Mouse (Mus musculus) lung, postnatal 0 days (tissue): Measurements from ENCODE around the gene Prickle2. TPM values are rescaled to one million over a fixed set of nuclear protein-coding genes. Genes with fewer than 3 reads are reported as not detected.

Experiments used
- ATAC-seq: fragments of 200-750 bp; cut with Nextera tagmentation; 2 replicates; pipeline ENCODE4 v1.8.0; 2017; ENCODE audit warnings: moderate library complexity
- DNase-seq: peaks from one replicate; pipeline ENCODE4 v3.0.0-alpha.2; 2016; ENCODE audit warnings: low spot score
- H3K27ac ChIP-seq: fragments of 300-500 bp; sonication (generic); 2 replicates; pipeline ENCODE4 v1.5.1; 2014; ENCODE audit warnings: antibody characterized with exemption, mild to moderate bottlenecking, low read length, mixed read lengths
- H3K27me3 ChIP-seq: fragments of 300-500 bp; sonication (generic); replicated peaks from 2 replicates; pipeline ENCODE4 v1.6.1; 2014; ENCODE audit warnings: low read length, mixed read lengths; ENCODE audit not compliant: insufficient read depth
- H3K36me3 ChIP-seq: fragments of 300-500 bp; sonication (generic); 2 replicates; pipeline ENCODE4 v1.6.1; 2014; ENCODE audit warnings: low read length, mixed read lengths; ENCODE audit not compliant: insufficient read depth
- H3K4me1 ChIP-seq: fragments of 300-500 bp; sonication (generic); 2 replicates; pipeline ENCODE4 v1.6.1; 2014; ENCODE audit warnings: antibody characterized with exemption, low read depth, low read length, mixed read lengths; ENCODE audit not compliant: insufficient read depth
- H3K4me2 ChIP-seq: fragments of 300-500 bp; sonication (generic); replicated peaks from 2 replicates; pipeline ENCODE4 v1.6.1; 2014; ENCODE audit warnings: low read depth, mild to moderate bottlenecking, low read length, moderate library complexity, mixed read lengths
- H3K4me3 ChIP-seq: fragments of 300-500 bp; sonication (generic); 2 replicates; pipeline ENCODE4 v1.5.1; 2014; ENCODE audit warnings: low read depth, low read length
- H3K9ac ChIP-seq: fragments of 300-500 bp; sonication (generic); replicated peaks from 2 replicates; pipeline ENCODE4 v1.6.1; 2014; ENCODE audit warnings: low read depth, mild to moderate bottlenecking
- H3K9me3 ChIP-seq: fragments of 300-500 bp; sonication (generic); 2 replicates; pipeline ENCODE4 v1.6.1; 2016; ENCODE audit warnings: low read length, mixed read lengths
- CTCF ChIP-seq: IDR thresholded peaks from 2 replicates; pipeline ENCODE4 v1.5.1; 2016; ENCODE audit warnings: antibody characterized with exemption, mild to moderate bottlenecking
- EP300 ChIP-seq: IDR thresholded peaks from 2 replicates; pipeline ENCODE4 v1.6.1; 2016; ENCODE audit warnings: antibody characterized with exemption, mild to moderate bottlenecking, control low read depth
- WGBS: fragments of 180-500 bp; shearing (Covaris S2); extraction: QIAGEN DNeasy Blood & Tissue Kit; methylation state at CpG from one replicate; pipeline ENCODE4 v1.1.7; 2014; 5-methylcytosine and 5-hydroxymethylcytosine counted together
- polyA plus RNA-seq: library from polyadenylated mRNA; unstranded; fragments of >200 nt; fragmentation: Nextera tagmentation; extraction: Ambion mirVana; gene quantifications from 2 replicates; pipeline ENCODE4 v1.2.1, GENCODE M21; 2015

Gene Prickle2
- polyA plus RNA-seq = 7.0 and 8.0 TPM in 2 replicates

DNA sequence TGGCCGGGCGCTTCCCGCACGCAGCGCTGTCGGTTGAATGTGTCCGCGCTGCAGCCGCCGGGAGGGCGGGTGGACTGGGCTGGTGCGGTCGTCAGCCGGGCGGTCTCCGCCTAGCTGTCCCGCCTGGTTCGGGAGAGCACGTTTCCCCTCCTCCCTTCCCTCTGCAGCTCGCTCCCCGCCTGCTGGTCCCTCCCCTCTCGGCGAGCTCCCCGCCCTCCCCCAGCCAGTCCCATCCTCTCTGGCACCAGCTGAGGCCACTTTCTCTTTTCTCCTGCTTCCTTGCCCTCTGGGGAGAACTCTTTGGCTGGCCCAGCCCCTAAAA, at the start of gene Prickle2:
Gene Prickle2 (minus strand): TSS at position 11 of the 322 bp plus-strand sequence.
- Histone ChIP-seq H3K9ac (peak within 1 kb of the TSS; percentile 50), H3K4me2 (peak within 1 kb of the TSS; percentile 100), H3K9me3 (no peaks in the 10 kb centered on the region), H3K4me3 (peak within 1 kb of the TSS; percentile 73), H3K4me1 (0 out of 2 replicates have a peak, but pooled peaks cover 4% of the 10 kb centered on the region), H3K27ac (no peak within 1 kb of the TSS; the same call in 1 of the 2 replicates), H3K36me3 (no peaks in the 10 kb centered on the region), H3K27me3 (no peaks in the 10 kb centered on the region)
- DNase-seq (peak; percentile 96), ATAC-seq (peak; percentile 99)
- TF ChIP-seq CTCF (peak; percentile 33; the same call in 1 of the 2 replicates), EP300 (no peak)
- WGBS = 2% methylated on average over 11 of the region's 24 CpGs

GRCm38 (mm10) chr6:92752737-92753136, 46.8 kb upstream of the Prickle2 start:
- 64% methylated on average over 2 of the region's 2 CpGs for WGBS
- H3K4me2 ChIP-seq = no peak overlapping the region
- no peak overlapping the region for H3K4me3 ChIP-seq
- TF ChIP-seq EP300 (no peak), CTCF (no peak)
- DNase-seq (no peak), ATAC-seq (no peak)
- H3K9ac ChIP-seq = no peak overlapping the region
- no peaks in the 10 kb centered on the region for H3K4me1 ChIP-seq
- no peaks in the 10 kb centered on the region for H3K27me3 ChIP-seq
- H3K36me3 ChIP-seq = no peaks in the 10 kb centered on the region
- no peak overlapping the region for H3K27ac ChIP-seq
- no peaks in the 10 kb centered on the region for H3K9me3 ChIP-seq

GRCm38 (mm10) chr6:92749420-92749819, 43.5 kb upstream of the Prickle2 start:
- 43% methylated on average over 4 of the region's 4 CpGs for WGBS
- DNase-seq = no peak

GRCm38 (mm10) chr6:92743605-92744004, 37.6 kb upstream of the Prickle2 start:
- no peaks in the 10 kb centered on the region for H3K36me3 ChIP-seq
- H3K4me2 ChIP-seq = no peak overlapping the region
- no peak overlapping the region for H3K9ac ChIP-seq
- ATAC-seq (no peak), DNase-seq (peak; percentile 41)
- H3K27me3 ChIP-seq = no peaks in the 10 kb centered on the region
- H3K9me3 ChIP-seq = no peaks in the 10 kb centered on the region
- H3K4me3 ChIP-seq = no peak overlapping the region
- H3K4me1 ChIP-seq = 0 out of 2 replicates have a peak, but pooled peaks cover 3% of the 10 kb centered on the region
- no peak overlapping the region for H3K27ac ChIP-seq
- TF ChIP-seq CTCF (peak; percentile 75), EP300 (no peak)
- WGBS = 10% methylated on average over 11 of the region's 11 CpGs

More at GRCm38 (mm10) chr6:92749420-92749819, 43.5 kb upstream of the Prickle2 start:
- Histone ChIP-seq H3K4me2 (no peak overlapping the region), H3K4me1 (no peaks in the 10 kb centered on the region), H3K27ac (no peak overlapping the region), H3K27me3 (no peaks in the 10 kb centered on the region), H3K9me3 (no peaks in the 10 kb centered on the region), H3K4me3 (no peak overlapping the region), H3K9ac (no peak overlapping the region), H3K36me3 (no peaks in the 10 kb centered on the region)
- no peak for ATAC-seq
- TF ChIP-seq EP300 (no peak), CTCF (no peak)

DNA sequence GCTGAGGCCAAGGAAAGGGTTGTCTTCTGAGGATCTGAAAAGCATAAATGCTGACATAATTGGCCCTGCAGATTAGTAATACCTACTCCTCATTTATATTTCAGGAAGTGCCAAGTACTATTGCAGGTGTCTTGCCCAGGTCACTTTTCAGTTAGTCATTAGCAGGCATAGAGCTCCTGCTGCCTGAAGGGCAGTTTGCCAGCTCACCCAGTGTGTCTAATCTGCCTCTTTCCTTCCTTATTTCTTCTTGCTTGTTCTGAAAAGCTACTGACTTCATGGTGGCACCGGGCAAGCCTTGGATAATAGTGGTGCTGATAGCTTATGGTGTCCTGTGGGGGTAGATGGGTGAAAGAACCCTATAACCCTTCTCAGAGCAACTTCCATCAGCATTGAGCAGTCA, 31.2 kb upstream of the Prickle2 start:
- no peak overlapping the region for H3K4me2 ChIP-seq
- 81% methylated on average over 1 of the region's 1 CpGs for WGBS
- DNase-seq (no peak), ATAC-seq (no peak)
- H3K9ac ChIP-seq = no peak overlapping the region
- no peaks in the 10 kb centered on the region; the same call in 1 of the 2 replicates for H3K9me3 ChIP-seq
- TF ChIP-seq EP300 (no peak), CTCF (no peak)
- H3K27me3 ChIP-seq = no peaks in the 10 kb centered on the region
- no peaks in the 10 kb centered on the region for H3K36me3 ChIP-seq
- no peak overlapping the region for H3K27ac ChIP-seq
- H3K4me3 ChIP-seq = no peak overlapping the region
- no peaks in the 10 kb centered on the region for H3K4me1 ChIP-seq

DNA sequence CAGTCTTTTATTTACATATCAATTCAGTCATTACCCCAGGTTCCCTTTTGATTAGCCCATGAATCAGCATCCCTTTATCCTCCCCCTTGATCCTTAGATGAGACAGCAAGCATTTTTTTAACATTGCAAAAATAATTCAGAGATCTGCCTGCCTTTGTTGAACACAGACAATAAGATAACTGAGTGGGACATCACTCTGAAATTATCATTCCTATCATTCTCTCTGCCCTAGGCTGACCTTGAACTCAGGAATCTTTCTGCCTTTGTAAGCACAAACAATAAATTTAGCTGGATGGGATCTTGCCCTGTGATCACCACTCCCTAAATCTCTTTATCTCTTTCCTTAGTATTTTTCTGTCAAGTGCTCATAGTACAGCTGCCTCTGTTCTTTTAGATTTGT, 27.7 kb upstream of the Prickle2 start:
- DNase-seq (no peak), ATAC-seq (no peak)
- Histone ChIP-seq H3K4me1 (no peaks in the 10 kb centered on the region), H3K4me2 (no peak overlapping the region), H3K27ac (no peak overlapping the region), H3K4me3 (no peak overlapping the region), H3K9ac (no peak overlapping the region), H3K27me3 (no peaks in the 10 kb centered on the region), H3K36me3 (no peaks in the 10 kb centered on the region), H3K9me3 (no peaks in the 10 kb centered on the region; the same call in 1 of the 2 replicates)
- TF ChIP-seq EP300 (no peak), CTCF (no peak)

DNA sequence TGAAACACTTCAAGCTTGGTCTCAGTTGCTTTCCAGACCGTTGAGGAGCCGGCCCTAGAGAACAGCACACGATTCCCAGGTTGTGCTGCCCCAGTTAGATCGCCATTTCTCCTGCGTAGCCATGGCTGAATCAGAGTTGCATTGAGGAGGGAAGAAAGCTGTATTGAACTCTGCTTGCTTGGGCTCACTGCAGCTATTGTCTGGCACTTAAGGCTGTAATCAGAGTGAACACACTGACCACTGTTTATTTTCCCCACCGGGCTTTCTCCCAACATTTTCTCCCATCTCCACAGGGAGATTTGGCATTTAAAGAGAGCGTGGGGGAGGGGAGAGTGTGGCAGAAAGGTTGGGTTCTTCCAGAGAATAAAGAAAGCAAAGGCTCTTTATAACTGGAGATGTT, 22.6 kb upstream of the Prickle2 start:
- H3K9ac ChIP-seq = no peak overlapping the region
- H3K27ac ChIP-seq = no peak overlapping the region
- DNase-seq = no peak
- no peaks in the 10 kb centered on the region for H3K9me3 ChIP-seq
- no peaks in the 10 kb centered on the region for H3K27me3 ChIP-seq
- no peak overlapping the region for H3K4me3 ChIP-seq
- no peaks in the 10 kb centered on the region for H3K36me3 ChIP-seq
- 34% methylated on average over 7 of the region's 7 CpGs for WGBS
- no peaks in the 10 kb centered on the region for H3K4me1 ChIP-seq
- ATAC-seq = no peak
- no peak for TF ChIP-seq CTCF
- H3K4me2 ChIP-seq = 0 out of 2 replicates have a peak overlapping the region, but pooled peaks have one; percentile 14
